Mouse (Mus musculus): ENCODE data around the gene Pak3. TPM values are rescaled to one million over a fixed set of nuclear protein-coding genes. Genes with fewer than 3 reads are reported as not detected.

The Pak3 gene
- polyA plus RNA-seq, 1 experiment from 2014 or later = 180 TPM

Small RNA genes within 50 kb of the gene (microRNA-seq; reads per million reads assigned to microRNA genes)
- gene Gm47298 = not detected

Other genes with a start within 250 kb of the Pak3 start
- gene Chrdl1, start 124.3 kb upstream of the Pak3 start, polyA plus RNA-seq (2015; fragmentation: Nextera tagmentation; extraction: Ambion mirVana) = 1.9 and 2.4 TPM in 2 replicates

Measured in forebrain, embryonic 16.5 days (tissue).